Mouse (Mus musculus) embryonic fibroblast, embryonic 13.5 days (primary cell): ENCODE measurements around the gene Hoxd10.

Experiments used
- CTCF ChIP-seq: IDR thresholded peaks from 2 replicates; pipeline ENCODE4 v1.5.1; 2011; ENCODE audit warnings: mild to moderate bottlenecking, control low read depth, low read length, moderate library complexity, borderline replicate concordance; ENCODE audit not compliant: insufficient read depth
- POLR2A ChIP-seq: IDR thresholded peaks from 2 replicates; pipeline ENCODE4 v1.6.1; 2011; ENCODE audit warnings: low read depth, mild to moderate bottlenecking, control low read depth, low read length, moderate library complexity

DNA sequence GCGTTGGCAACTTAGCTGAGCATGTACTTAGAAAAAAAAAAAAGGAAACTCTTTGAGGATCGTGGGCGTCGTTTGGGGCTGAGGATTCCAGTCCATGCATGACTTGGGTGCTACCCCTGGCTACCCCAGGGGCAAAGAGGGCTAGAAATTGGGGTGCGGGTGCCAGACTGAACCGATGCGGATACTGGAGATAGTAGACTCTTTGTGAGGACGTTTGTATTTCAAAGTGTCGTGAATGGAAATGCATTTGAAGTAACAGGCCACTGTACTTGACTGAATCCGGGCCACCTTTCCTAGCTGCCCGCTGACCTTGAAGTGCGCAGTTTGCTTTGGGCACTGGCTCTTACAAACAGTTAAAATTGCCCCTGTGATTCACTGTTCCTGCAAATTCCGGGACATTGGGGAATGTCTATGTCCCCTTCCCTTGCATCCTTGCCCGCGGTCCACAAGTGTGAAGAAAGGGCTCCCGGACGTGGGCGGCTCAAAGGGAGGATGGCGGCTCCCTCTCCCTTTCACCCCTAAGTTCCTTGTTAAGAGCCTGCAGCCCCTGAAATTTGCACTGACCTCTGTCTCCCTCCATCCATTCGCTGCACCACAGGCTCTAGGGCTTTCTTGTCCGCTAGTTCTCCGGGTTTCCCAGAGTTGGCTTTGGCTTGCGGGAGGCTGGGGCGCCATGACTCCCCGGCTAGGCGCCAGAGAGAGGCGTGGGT, 4.6 kb upstream of the Hoxd10 start:
- TF ChIP-seq CTCF: no peak
- no peak for TF ChIP-seq POLR2A
